Mouse (Mus musculus): ENCODE results near the gene Ifit3.
"Not testable (repeated sequence)": the region's sequence is repeated elsewhere in the genome, so short reads cannot be mapped to it uniquely, and the experiment has no call there.

Gene Ifit3

GRCm38 (mm10) chr19:34583126-34583766, at the start of gene Ifit3:
Gene Ifit3 (plus strand): TSS chr19:34583531.
- DNase-seq (ENCODE audit: low spot score in 2 of 2), result not testable (repeated sequence)

GRCm38 (mm10) chr19:34539422-34539821, 43.9 kb upstream of the Ifit3 start:
- DNase-seq (ENCODE audit: low spot score in 2 of 2), result no peak

- DNase-seq (ENCODE audit: low spot score in 2 of 2), result no peak
Observed at GRCm38 (mm10) chr19:34546211-34546610, 37.1 kb upstream of the Ifit3 start.

- peak; percentile 42 to 69 for DNase-seq (ENCODE audit: low spot score in 2 of 2)
Observed at GRCm38 (mm10) chr19:34547976-34548375, 35.4 kb upstream of the Ifit3 start.

- DNase-seq (ENCODE audit: low spot score in 2 of 2), result no peak
Observed at GRCm38 (mm10) chr19:34550205-34550533, 33.2 kb upstream of the Ifit3 start.

- DNase-seq (ENCODE audit: low spot score in 2 of 2), result peak; percentile 51 to 60
Observed at GRCm38 (mm10) chr19:34550534-34551223, 32.7 kb upstream of the Ifit3 start, which contains the start of gene Ifit2. Gene Ifit2 (plus strand): TSS chr19:34550694.

- no peak for DNase-seq (ENCODE audit: low spot score in 2 of 2)
Observed at GRCm38 (mm10) chr19:34551981-34552380, 31.4 kb upstream of the Ifit3 start.

- DNase-seq (ENCODE audit: low spot score in 2 of 2), result no peak
Observed at GRCm38 (mm10) chr19:34553021-34553420, 30.3 kb upstream of the Ifit3 start.

GRCm38 (mm10) chr19:34553522-34553921, 29.8 kb upstream of the Ifit3 start:
- DNase-seq (ENCODE audit: low spot score in 2 of 2), result no peak

- DNase-seq (ENCODE audit: low spot score in 2 of 2), result no peak
Observed at GRCm38 (mm10) chr19:34554061-34554460, 29.3 kb upstream of the Ifit3 start.

GRCm38 (mm10) chr19:34556621-34557020, 26.7 kb upstream of the Ifit3 start:
- no peak for DNase-seq (ENCODE audit: low spot score in 2 of 2)

GRCm38 (mm10) chr19:34562556-34562955, 20.8 kb upstream of the Ifit3 start:
- DNase-seq (ENCODE audit: low spot score in 2 of 2), result no peak

GRCm38 (mm10) chr19:34566178-34566784, 17.1 kb upstream of the Ifit3 start:
- no peak for DNase-seq (ENCODE audit: low spot score in 2 of 2)

GRCm38 (mm10) chr19:34568988-34569895, 14.1 kb upstream of the Ifit3 start:
- no peak for DNase-seq (ENCODE audit: low spot score in 2 of 2)

- no peak for DNase-seq (ENCODE audit: low spot score in 2 of 2)
Observed at GRCm38 (mm10) chr19:34569896-34570476, 13.3 kb upstream of the Ifit3 start.

- no peak for DNase-seq (ENCODE audit: low spot score in 2 of 2)
Observed at GRCm38 (mm10) chr19:34571080-34571479, 12.3 kb upstream of the Ifit3 start.

- no peak for DNase-seq (ENCODE audit: low spot score in 2 of 2)
Observed at GRCm38 (mm10) chr19:34573650-34574049, 9.7 kb upstream of the Ifit3 start.

GRCm38 (mm10) chr19:34577121-34577520, 6.2 kb upstream of the Ifit3 start:
- DNase-seq (ENCODE audit: low spot score in 2 of 2), result no peak

GRCm38 (mm10) chr19:34582696-34583095, 635 bp upstream of the Ifit3 start:
- DNase-seq (ENCODE audit: low spot score in 2 of 2), result not testable (repeated sequence)

- DNase-seq (ENCODE audit: low spot score in 2 of 2), result not testable (repeated sequence)
Observed at GRCm38 (mm10) chr19:34585740-34586458, 2.6 kb downstream of the Ifit3 start.

Data from frontal cortex, postnatal 14 days (tissue).